Mouse (Mus musculus): ENCODE results near the gene Prr3. TPM values are rescaled to one million over a fixed set of nuclear protein-coding genes. Genes with fewer than 3 reads are reported as not detected.
A peak's percentile ranks its signal among the peaks of the same experiment; 100 is the strongest.

Prr3 gene
- polyA plus RNA-seq, 1 experiment from 2014 or later: 50.8 TPM

GRCm38 (mm10) chr17:36001966-36002365 is 21.9 kb upstream of the Prr3 start:
- H3K27ac ChIP-seq (ENCODE audit: low read depth, low read length): no peak overlapping the region
- 95% methylated on average over 6 of the region's 6 CpGs for WGBS

GRCm38 (mm10) chr17:36001121-36001897 is 21.3 kb upstream of the Prr3 start:
- Histone ChIP-seq H3K27ac (ENCODE audit: low read depth, low read length) (no peak overlapping the region), H3K27me3 (ENCODE audit: control insufficient read depth, insufficient read depth, low read length) (no peaks in the 10 kb centered on the region), H3K9me3 (ENCODE audit: control insufficient read depth, low read length) (no peaks in the 10 kb centered on the region; the same call in 1 of the 2 replicates), H3K36me3 (ENCODE audit: control insufficient read depth, insufficient read depth, low read length) (no peaks in the 10 kb centered on the region; the same call in 1 of the 2 replicates), H3K4me3 (ENCODE audit: low read depth, low read length) (no peak overlapping the region), H3K4me2 (ENCODE audit: low read depth, low read length, severe bottlenecking) (no peak overlapping the region), H3K9ac (ENCODE audit: low read length) (no peak overlapping the region), H3K4me1 (replicated peaks; ENCODE audit: control insufficient read depth, insufficient read depth, low read length) (0 out of 2 replicates have a peak, but pooled peaks cover 2% of the 10 kb centered on the region)
- ATAC-seq (replicated peaks; ENCODE audit: low FRiP score) (no peak), DNase-seq (ENCODE audit: low spot score) (no peak)
- WGBS: 97% methylated on average over 12 of the region's 12 CpGs

More at GRCm38 (mm10) chr17:36001966-36002365, 21.9 kb upstream of the Prr3 start:
- Histone ChIP-seq H3K4me1 (replicated peaks; ENCODE audit: control insufficient read depth, insufficient read depth, low read length) (0 out of 2 replicates have a peak, but pooled peaks cover 2% of the 10 kb centered on the region), H3K27me3 (ENCODE audit: control insufficient read depth, insufficient read depth, low read length) (no peaks in the 10 kb centered on the region), H3K9ac (ENCODE audit: low read length) (no peak overlapping the region), H3K4me3 (ENCODE audit: low read depth, low read length) (no peak overlapping the region), H3K9me3 (ENCODE audit: control insufficient read depth, low read length) (no peaks in the 10 kb centered on the region; the same call in 1 of the 2 replicates), H3K36me3 (ENCODE audit: control insufficient read depth, insufficient read depth, low read length) (no peaks in the 10 kb centered on the region; the same call in 1 of the 2 replicates), H3K4me2 (ENCODE audit: low read depth, low read length, severe bottlenecking) (no peak overlapping the region)
- ATAC-seq (replicated peaks; ENCODE audit: low FRiP score) (no peak), DNase-seq (ENCODE audit: low spot score) (no peak)

GRCm38 (mm10) chr17:36000349-36000748 is 20.3 kb upstream of the Prr3 start:
- DNase-seq (ENCODE audit: low spot score): no peak
- WGBS: 89% methylated on average over 4 of the region's 4 CpGs
- no peaks in the 10 kb centered on the region for H3K9me3 ChIP-seq (ENCODE audit: control insufficient read depth, low read length)

GRCm38 (mm10) chr17:35999356-35999755 is 19.3 kb upstream of the Prr3 start:
- ATAC-seq (replicated peaks; ENCODE audit: low FRiP score) (no peak), DNase-seq (ENCODE audit: low spot score) (no peak)
- WGBS: 91% methylated on average over 7 of the region's 7 CpGs
- Histone ChIP-seq H3K36me3 (ENCODE audit: control insufficient read depth, insufficient read depth, low read length) (no peaks in the 10 kb centered on the region), H3K4me2 (ENCODE audit: low read depth, low read length, severe bottlenecking) (no peak overlapping the region), H3K27ac (ENCODE audit: low read depth, low read length) (no peak overlapping the region), H3K9me3 (ENCODE audit: control insufficient read depth, low read length) (no peaks in the 10 kb centered on the region), H3K9ac (ENCODE audit: low read length) (no peak overlapping the region), H3K4me3 (ENCODE audit: low read depth, low read length) (no peak overlapping the region), H3K27me3 (ENCODE audit: control insufficient read depth, insufficient read depth, low read length) (no peaks in the 10 kb centered on the region), H3K4me1 (replicated peaks; ENCODE audit: control insufficient read depth, insufficient read depth, low read length) (0 out of 2 replicates have a peak, but pooled peaks cover 3% of the 10 kb centered on the region)

More at GRCm38 (mm10) chr17:36000349-36000748, 20.3 kb upstream of the Prr3 start:
- H3K27ac ChIP-seq (ENCODE audit: low read depth, low read length): no peak overlapping the region
- H3K27me3 ChIP-seq (ENCODE audit: control insufficient read depth, insufficient read depth, low read length): no peaks in the 10 kb centered on the region
- ATAC-seq (replicated peaks; ENCODE audit: low FRiP score): no peak
- H3K36me3 ChIP-seq (ENCODE audit: control insufficient read depth, insufficient read depth, low read length): no peaks in the 10 kb centered on the region
- H3K4me1 ChIP-seq (replicated peaks; ENCODE audit: control insufficient read depth, insufficient read depth, low read length): 0 out of 2 replicates have a peak, but pooled peaks cover 2% of the 10 kb centered on the region
- no peak overlapping the region for H3K9ac ChIP-seq (ENCODE audit: low read length)
- no peak overlapping the region for H3K4me3 ChIP-seq (ENCODE audit: low read depth, low read length)
- H3K4me2 ChIP-seq (ENCODE audit: low read depth, low read length, severe bottlenecking): no peak overlapping the region

GRCm38 (mm10) chr17:35998545-35999305 is 18.7 kb upstream of the Prr3 start:
- no peak overlapping the region for H3K27ac ChIP-seq (ENCODE audit: low read depth, low read length)
- no peaks in the 10 kb centered on the region for H3K36me3 ChIP-seq (ENCODE audit: control insufficient read depth, insufficient read depth, low read length)
- DNase-seq (ENCODE audit: low spot score): no peak
- H3K4me3 ChIP-seq (ENCODE audit: low read depth, low read length): no peak overlapping the region
- no peak for ATAC-seq (replicated peaks; ENCODE audit: low FRiP score)
- WGBS: 92% methylated on average over 6 of the region's 6 CpGs
- H3K27me3 ChIP-seq (ENCODE audit: control insufficient read depth, insufficient read depth, low read length): no peaks in the 10 kb centered on the region
- no peak overlapping the region for H3K9ac ChIP-seq (ENCODE audit: low read length)
- H3K9me3 ChIP-seq (ENCODE audit: control insufficient read depth, low read length): no peaks in the 10 kb centered on the region
- H3K4me2 ChIP-seq (ENCODE audit: low read depth, low read length, severe bottlenecking): no peak overlapping the region
- 0 out of 2 replicates have a peak, but pooled peaks cover 3% of the 10 kb centered on the region for H3K4me1 ChIP-seq (replicated peaks; ENCODE audit: control insufficient read depth, insufficient read depth, low read length)

GRCm38 (mm10) chr17:35997713-35998510 is 17.9 kb upstream of the Prr3 start:
- Histone ChIP-seq H3K9me3 (ENCODE audit: control insufficient read depth, low read length) (no peaks in the 10 kb centered on the region), H3K36me3 (ENCODE audit: control insufficient read depth, insufficient read depth, low read length) (no peaks in the 10 kb centered on the region), H3K4me2 (ENCODE audit: low read depth, low read length, severe bottlenecking) (no peak overlapping the region), H3K9ac (ENCODE audit: low read length) (no peak overlapping the region), H3K27ac (ENCODE audit: low read depth, low read length) (no peak overlapping the region), H3K4me3 (ENCODE audit: low read depth, low read length) (no peak overlapping the region), H3K27me3 (ENCODE audit: control insufficient read depth, insufficient read depth, low read length) (no peaks in the 10 kb centered on the region), H3K4me1 (replicated peaks; ENCODE audit: control insufficient read depth, insufficient read depth, low read length) (0 out of 2 replicates have a peak, but pooled peaks cover 3% of the 10 kb centered on the region)
- 47% methylated on average over 12 of the region's 12 CpGs for WGBS
- no peak for ATAC-seq (replicated peaks; ENCODE audit: low FRiP score)
- no peak for DNase-seq (ENCODE audit: low spot score)

- Histone ChIP-seq H3K36me3 (ENCODE audit: control insufficient read depth, insufficient read depth, low read length) (no peaks in the 10 kb centered on the region), H3K9me3 (ENCODE audit: control insufficient read depth, low read length) (no peaks in the 10 kb centered on the region), H3K4me3 (ENCODE audit: low read depth, low read length) (no peak overlapping the region), H3K27me3 (ENCODE audit: control insufficient read depth, insufficient read depth, low read length) (no peaks in the 10 kb centered on the region), H3K9ac (ENCODE audit: low read length) (no peak overlapping the region), H3K27ac (ENCODE audit: low read depth, low read length) (no peak overlapping the region), H3K4me1 (replicated peaks; ENCODE audit: control insufficient read depth, insufficient read depth, low read length) (0 out of 2 replicates have a peak, but pooled peaks cover 3% of the 10 kb centered on the region), H3K4me2 (ENCODE audit: low read depth, low read length, severe bottlenecking) (no peak overlapping the region)
- ATAC-seq (replicated peaks; ENCODE audit: low FRiP score): peak; percentile 74
- WGBS: 5% methylated on average over 11 of the region's 11 CpGs
- peak; percentile 94 for DNase-seq (ENCODE audit: low spot score)
Measured at GRCm38 (mm10) chr17:35996949-35997348, 16.9 kb upstream of the Prr3 start.

GRCm38 (mm10) chr17:35994879-35995240 is 14.8 kb upstream of the Prr3 start:
- Histone ChIP-seq H3K9me3 (ENCODE audit: control insufficient read depth, low read length) (no peaks in the 10 kb centered on the region), H3K4me1 (replicated peaks; ENCODE audit: control insufficient read depth, insufficient read depth, low read length) (0 out of 2 replicates have a peak, but pooled peaks cover 3% of the 10 kb centered on the region), H3K36me3 (ENCODE audit: control insufficient read depth, insufficient read depth, low read length) (no peaks in the 10 kb centered on the region), H3K27me3 (ENCODE audit: control insufficient read depth, insufficient read depth, low read length) (no peaks in the 10 kb centered on the region), H3K4me2 (ENCODE audit: low read depth, low read length, severe bottlenecking) (peak overlapping the region; percentile 47), H3K4me3 (ENCODE audit: low read depth, low read length) (peak overlapping the region; percentile 45), H3K27ac (ENCODE audit: low read depth, low read length) (no peak overlapping the region), H3K9ac (ENCODE audit: low read length) (peak overlapping the region; percentile 54)
- DNase-seq (ENCODE audit: low spot score) (no peak), ATAC-seq (replicated peaks; ENCODE audit: low FRiP score) (no peak)
- WGBS: under 1% methylated on average over 14 of the region's 14 CpGs
